7 mouse cellular contexts compared by ENCODE assay signal in genomic region chr12:70752266-70752910, GRCm38 (mm10).
DNase-seq lines count a peak whose midpoint lies in the region; ATAC-seq and TF ChIP-seq lines count a peak whose summit lies in the region.

No protein-coding gene starts in this region.

- no peaks in the 10 kb centered on the region for H3K9me3 ChIP-seq in stomach, embryonic 14.5 days (ENCODE audit: control insufficient read depth, low read depth, low read length)
- H3K9me3 ChIP-seq in stomach, postnatal 0 days (ENCODE audit: control insufficient read depth, low read length), result no peaks in the 10 kb centered on the region
- no peaks in the 10 kb centered on the region for H3K9me3 ChIP-seq in forebrain, postnatal 0 days (ENCODE audit: low read length)

- no peak for DNase-seq in stomach, postnatal 0 days (ENCODE audit: low spot score)
- DNase-seq in forebrain, postnatal 0 days, result peak; percentile 45
- DNase-seq in hindlimb bud, embryonic 11.5 days (ENCODE audit: extremely low spot score, low read depth, low spot score), result peak; percentile 37
- DNase-seq in neural tube, embryonic 10.5 days (ENCODE audit: extremely low spot score, low spot score), result peak; percentile 64
- DNase-seq in urinary bladder, postnatal 25 days (ENCODE audit: low spot score), result no peak
- no peak for DNase-seq in urinary bladder, adult 18-20 months (ENCODE audit: low spot score in 2 of 2)

- peaks cover 9% of the 10 kb centered on the region; the same call in 1 of the 2 replicates for H3K4me1 ChIP-seq in stomach, embryonic 14.5 days (ENCODE audit: control insufficient read depth, insufficient read depth, low read length)
- H3K4me1 ChIP-seq in stomach, postnatal 0 days (replicated peaks; ENCODE audit: control insufficient read depth, insufficient read depth), result no peaks in the 10 kb centered on the region
- H3K4me1 ChIP-seq in forebrain, postnatal 0 days (ENCODE audit: insufficient read depth), result 0 out of 2 replicates have a peak, but pooled peaks cover 3% of the 10 kb centered on the region

- no peaks in the 10 kb centered on the region for H3K36me3 ChIP-seq in stomach, embryonic 14.5 days (ENCODE audit: control insufficient read depth, insufficient read depth, low read length)
- H3K36me3 ChIP-seq in stomach, postnatal 0 days (ENCODE audit: control insufficient read depth, insufficient read depth, low read length), result no peaks in the 10 kb centered on the region
- H3K36me3 ChIP-seq in forebrain, postnatal 0 days (ENCODE audit: insufficient read depth), result no peaks in the 10 kb centered on the region

- H3K4me2 ChIP-seq in stomach, embryonic 14.5 days (replicated peaks; ENCODE audit: low read depth, low read length), result 0 out of 2 replicates have a peak overlapping the region, but pooled peaks have one; percentile 8
- no peak overlapping the region for H3K4me2 ChIP-seq in stomach, postnatal 0 days (replicated peaks; ENCODE audit: low read depth)
- no peak overlapping the region for H3K4me2 ChIP-seq in forebrain, postnatal 0 days (ENCODE audit: low read depth)

- H3K9ac ChIP-seq in stomach, embryonic 14.5 days (replicated peaks; ENCODE audit: low read depth, low read length), result no peak overlapping the region
- H3K9ac ChIP-seq in stomach, postnatal 0 days (ENCODE audit: low read length), result no peak overlapping the region
- no peak overlapping the region for H3K9ac ChIP-seq in forebrain, postnatal 0 days

- WGBS in stomach, embryonic 14.5 days, result 15% methylated on average over 11 of the region's 11 CpGs
- 20% methylated on average over 11 of the region's 11 CpGs for WGBS in stomach, postnatal 0 days
- 26% methylated on average over 11 of the region's 11 CpGs for WGBS in forebrain, postnatal 0 days

- H3K27ac ChIP-seq in stomach, embryonic 14.5 days (ENCODE audit: low read length), result peak overlapping the region; percentile 56
- no peak overlapping the region for H3K27ac ChIP-seq in stomach, postnatal 0 days (replicated peaks)
- H3K27ac ChIP-seq in forebrain, postnatal 0 days (ENCODE audit: low read depth, low read length), result peak overlapping the region; percentile 29; the same call in 1 of the 2 replicates

- TF ChIP-seq CTCF in stomach, postnatal 0 days (IDR thresholded peaks at IDR 0.05; ENCODE audit: low read depth), result no peak
- no peak for TF ChIP-seq CTCF in forebrain, postnatal 0 days (IDR thresholded peaks at IDR 0.05; ENCODE audit: low read depth)

- peak; percentile 33; the same call in 1 of the 2 replicates for ATAC-seq in stomach, embryonic 14.5 days (ENCODE audit: insufficient number of reproducible peaks, insufficient read depth, low FRiP score, low read depth)
- no peak for ATAC-seq in stomach, postnatal 0 days (ENCODE audit: low FRiP score, low TSS enrichment)
- ATAC-seq in forebrain, postnatal 0 days, result peak; percentile 34; the same call in 1 of the 2 replicates

- H3K4me3 ChIP-seq in stomach, embryonic 14.5 days (ENCODE audit: low read depth, low read length), result no peak overlapping the region
- H3K4me3 ChIP-seq in stomach, postnatal 0 days (ENCODE audit: low read depth, low read length), result no peak overlapping the region
- H3K4me3 ChIP-seq in forebrain, postnatal 0 days (ENCODE audit: low read depth, low read length), result no peak overlapping the region

- H3K27me3 ChIP-seq in stomach, embryonic 14.5 days (ENCODE audit: control insufficient read depth, insufficient read depth, low read length), result no peaks in the 10 kb centered on the region
- H3K27me3 ChIP-seq in stomach, postnatal 0 days (ENCODE audit: control insufficient read depth, insufficient read depth, low read length), result no peaks in the 10 kb centered on the region
- no peaks in the 10 kb centered on the region for H3K27me3 ChIP-seq in forebrain, postnatal 0 days (ENCODE audit: insufficient read depth, low read length)

- no peak for TF ChIP-seq EP300 in stomach, postnatal 0 days (optimal IDR thresholded peaks at IDR 0.05)

Comparison
In these comparisons a context has a peak if more than half of its experiments do, and no peak if none do; other contexts are left out.
1. DNase-seq: peak in forebrain, postnatal 0 days (single experiment), hindlimb bud, embryonic 11.5 days (single experiment) and neural tube, embryonic 10.5 days (single experiment); none in stomach, postnatal 0 days (single experiment), urinary bladder, postnatal 25 days (single experiment) and urinary bladder, adult 18-20 months (0 of 2).